Mouse (Mus musculus): ENCODE measurements around the gene Fbxl16.

DNA sequence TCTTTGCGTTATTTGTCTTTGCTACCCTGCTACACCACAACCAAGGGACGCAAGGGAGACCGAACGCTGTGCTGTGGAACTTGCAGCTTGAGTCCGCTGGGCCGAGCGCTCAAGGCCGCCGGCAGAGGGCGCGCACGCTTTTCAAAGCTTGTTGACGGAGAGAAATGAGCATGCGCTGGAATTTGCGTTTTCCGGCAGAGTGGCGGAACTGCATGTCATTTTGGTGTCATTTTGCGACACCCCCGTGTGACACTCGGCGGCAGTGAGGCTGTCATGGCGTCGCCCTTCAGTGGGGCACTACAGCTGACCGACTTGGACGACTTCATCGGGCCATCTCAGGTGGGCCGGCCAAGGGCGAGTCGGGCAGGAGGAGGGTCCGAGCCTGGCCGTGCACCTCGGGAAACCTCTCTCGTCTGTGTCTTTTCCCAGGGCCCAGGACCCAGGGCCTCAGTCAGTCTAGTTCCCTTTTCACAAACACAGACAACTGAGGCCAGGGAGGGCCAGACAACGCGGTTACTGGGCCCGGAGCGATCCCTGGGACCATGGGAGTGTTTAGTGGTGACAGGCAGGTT is 35.2 kb upstream of the Fbxl16 start, which contains the start of gene Narfl:
- TF ChIP-seq CTCF (IDR thresholded peaks at IDR 0.05; ENCODE audit: borderline replicate concordance, insufficient read depth, low read depth, low read length) = peak; percentile 95
- TF ChIP-seq POLR2A (IDR thresholded peaks at IDR 0.05; ENCODE audit: borderline replicate concordance, insufficient read depth, low read length) = peak; percentile 79
